Comparison of ENCODE assay signal across 9 mouse cellular contexts in the genomic region with DNA sequence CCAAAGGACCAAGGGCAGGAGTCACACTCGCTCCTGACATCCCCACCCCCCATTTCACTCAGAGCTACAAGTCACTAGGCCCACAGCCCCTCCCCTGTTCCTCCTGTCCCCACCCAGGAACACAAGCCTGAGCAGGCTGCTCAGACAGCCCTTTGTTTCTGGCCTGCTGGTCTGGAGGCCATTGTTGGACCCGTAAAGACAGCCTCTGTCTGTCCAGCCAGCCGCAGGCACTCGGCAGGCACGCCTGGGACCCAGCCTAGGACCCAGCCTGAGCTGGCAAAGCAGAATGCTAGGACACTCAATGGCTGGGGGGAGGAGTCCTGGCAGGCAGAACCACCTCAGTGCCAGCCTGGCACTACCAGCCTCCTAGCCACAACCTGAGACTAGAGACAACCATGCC. TPM values are rescaled to one million over a fixed set of nuclear protein-coding genes. Genes with fewer than 3 reads are reported as not detected.
DNase-seq lines count a peak whose midpoint lies in the region; ATAC-seq and TF ChIP-seq lines count a peak whose summit lies in the region.
"Had no signal": no experiment of that assay in that cellular context is flagged by ENCODE, and none has a peak within 500 bp of the region (broad histone marks: within the 10 kb centered on the region; RNA-seq: fewer than 3 reads in every experiment).

No protein-coding gene starts in this region.

- no peak overlapping the region for H3K9ac ChIP-seq in liver, adult 2 months (ENCODE audit: low read depth, low read length)
- H3K9ac ChIP-seq in liver, embryonic 11.5 days (ENCODE audit: low read depth, low read length): no peak overlapping the region
- H3K9ac ChIP-seq in hindbrain, embryonic 15.5 days: no peak overlapping the region
- H3K9ac ChIP-seq in midbrain, postnatal 0 days (replicated peaks; ENCODE audit: low read length, poor library complexity, severe bottlenecking): no peak overlapping the region

- WGBS in liver, adult 2 months: 62% methylated on average over 5 of the region's 5 CpGs
- WGBS in liver, embryonic 11.5 days: 83% methylated on average over 5 of the region's 5 CpGs
- WGBS in hindbrain, embryonic 15.5 days: 15% methylated on average over 5 of the region's 5 CpGs
- WGBS in midbrain, postnatal 0 days: 34% methylated on average over 5 of the region's 5 CpGs

- no peaks in the 10 kb centered on the region for H3K27me3 ChIP-seq in liver, adult 2 months (ENCODE audit: control insufficient read depth, insufficient read depth, low read length)
- no peaks in the 10 kb centered on the region for H3K27me3 ChIP-seq in liver, embryonic 11.5 days (replicated peaks; ENCODE audit: control insufficient read depth, insufficient read depth, low read length)
- H3K27me3 ChIP-seq in hindbrain, embryonic 15.5 days: no peaks in the 10 kb centered on the region
- H3K27me3 ChIP-seq in midbrain, postnatal 0 days (ENCODE audit: insufficient read depth, low read length): no peaks in the 10 kb centered on the region

- no peak for TF ChIP-seq CTCF in liver, adult 2 months (IDR thresholded peaks at IDR 0.05; ENCODE audit: low read depth, low read length)
- no peak for TF ChIP-seq CTCF in cortical plate, adult 2 months (IDR thresholded peaks at IDR 0.05; ENCODE audit: extremely low read depth, insufficient read depth, low read length)
- TF ChIP-seq CTCF in midbrain, postnatal 0 days (IDR thresholded peaks at IDR 0.05): no peak

- no peaks in the 10 kb centered on the region for H3K9me3 ChIP-seq in liver, embryonic 11.5 days (ENCODE audit: control insufficient read depth, low read length)
- H3K9me3 ChIP-seq in hindbrain, embryonic 15.5 days: no peaks in the 10 kb centered on the region
- no peaks in the 10 kb centered on the region for H3K9me3 ChIP-seq in midbrain, postnatal 0 days (ENCODE audit: low read length)

- peak; percentile 29 for DNase-seq in liver, adult 2 months (ENCODE audit: extremely low read depth, low read depth, low spot score)
- no peak for DNase-seq in liver, embryonic 11.5 days (ENCODE audit: low spot score)
- peak; percentile 47 for DNase-seq in midbrain, postnatal 0 days (ENCODE audit: low spot score)
- no peak for DNase-seq in ovary, postnatal 10 days (ENCODE audit: low spot score)
- DNase-seq in adrenal gland, adult (ENCODE audit: inconsistent age in 2 of 2, low spot score in 1 of 2): no peak

- TF ChIP-seq POLR2A in liver, adult 2 months (IDR thresholded peaks at IDR 0.05; ENCODE audit: extremely low read depth, insufficient read depth, low read length): no peak
- TF ChIP-seq POLR2A in cortical plate, adult 2 months (IDR thresholded peaks at IDR 0.05; ENCODE audit: extremely low read depth, insufficient read depth, low read length): no peak

- H3K27ac ChIP-seq in liver, adult 2 months (replicated peaks; ENCODE audit: insufficient read depth, low read depth, low read length): no peak overlapping the region
- H3K27ac ChIP-seq in liver, embryonic 11.5 days (ENCODE audit: low read depth, low read length): no peak overlapping the region
- H3K27ac ChIP-seq in cortical plate, adult 2 months (ENCODE audit: insufficient read depth, low read length): peak overlapping the region; percentile 85
- H3K27ac ChIP-seq in hindbrain, embryonic 15.5 days (replicated peaks): 0 out of 2 replicates have a peak overlapping the region, but pooled peaks have one; percentile 25
- H3K27ac ChIP-seq in midbrain, postnatal 0 days (ENCODE audit: low read depth, low read length): no peak overlapping the region

- peaks cover 5% of the 10 kb centered on the region for H3K36me3 ChIP-seq in liver, adult 2 months (ENCODE audit: control insufficient read depth, insufficient read depth, low read length)
- peaks cover 19% of the 10 kb centered on the region for H3K36me3 ChIP-seq in liver, embryonic 11.5 days (ENCODE audit: control insufficient read depth, insufficient read depth, low read length)
- H3K36me3 ChIP-seq in hindbrain, embryonic 15.5 days: peaks cover 28% of the 10 kb centered on the region
- H3K36me3 ChIP-seq in midbrain, postnatal 0 days (ENCODE audit: insufficient read depth, low read length): peaks cover 51% of the 10 kb centered on the region

- H3K4me1 ChIP-seq in liver, adult 2 months (ENCODE audit: control insufficient read depth, insufficient read depth, low read length): peaks cover 9% of the 10 kb centered on the region; the same call in 1 of the 2 replicates
- H3K4me1 ChIP-seq in liver, embryonic 11.5 days (replicated peaks; ENCODE audit: control insufficient read depth, insufficient read depth, low read length): peaks cover 30% of the 10 kb centered on the region
- H3K4me1 ChIP-seq in cortical plate, adult 2 months (ENCODE audit: control insufficient read depth, insufficient read depth, low read length): no peaks in the 10 kb centered on the region
- peaks cover 5% of the 10 kb centered on the region; the same call in 1 of the 2 replicates for H3K4me1 ChIP-seq in hindbrain, embryonic 15.5 days (replicated peaks)
- no peaks in the 10 kb centered on the region for H3K4me1 ChIP-seq in midbrain, postnatal 0 days (ENCODE audit: insufficient read depth, low read length)

- no peak overlapping the region for H3K4me3 ChIP-seq in liver, adult 2 months (ENCODE audit: insufficient read depth, low read depth, low read length)
- H3K4me3 ChIP-seq in liver, embryonic 11.5 days (ENCODE audit: low read depth, low read length): no peak overlapping the region
- no peak overlapping the region for H3K4me3 ChIP-seq in cortical plate, adult 2 months (ENCODE audit: insufficient read depth, low read length)
- no peak overlapping the region for H3K4me3 ChIP-seq in hindbrain, embryonic 15.5 days
- H3K4me3 ChIP-seq in midbrain, postnatal 0 days (ENCODE audit: low read depth, low read length): no peak overlapping the region

- H3K4me2 ChIP-seq in liver, embryonic 11.5 days: no peak overlapping the region
- no peak overlapping the region for H3K4me2 ChIP-seq in hindbrain, embryonic 15.5 days
- no peak overlapping the region for H3K4me2 ChIP-seq in midbrain, postnatal 0 days (ENCODE audit: low read depth, low read length, poor library complexity, severe bottlenecking)

- H3K79me2 ChIP-seq in liver, adult 2 months (ENCODE audit: control insufficient read depth, insufficient read depth, low read length): no peaks in the 10 kb centered on the region

- no peak for ATAC-seq in liver, embryonic 11.5 days (replicated peaks; ENCODE audit: low FRiP score)
- peak; percentile 70 for ATAC-seq in hindbrain, embryonic 15.5 days (ENCODE audit: low FRiP score, low read depth)
- ATAC-seq in midbrain, postnatal 0 days (ENCODE audit: low FRiP score): peak; percentile 31
- no peak for ATAC-seq in granulocyte monocyte progenitor cell, adult 5-6 weeks (replicated peaks; ENCODE audit: poor library complexity, severe bottlenecking)

RNA-seq across cellular contexts. Expression of a gene that starts 14.5 kb away (rescaled TPM):
- total RNA-seq in liver, adult 2 months (2014; rRNA removed): 13.7 and 18.8 TPM in 2 replicates
- 14.8 and 21.6 TPM in 2 replicates for polyA plus RNA-seq in liver, adult 2 months (2012; rRNA removed)
- 263 and 272 TPM in 2 replicates for polyA plus RNA-seq in liver, embryonic 11.5 days (2014; fragmentation: Nextera tagmentation; extraction: Ambion mirVana)
- 48.1 and 56.2 TPM in 2 replicates for polyA plus RNA-seq in cortical plate, adult 2 months (2012; rRNA removed)
- polyA plus RNA-seq in hindbrain, embryonic 15.5 days (2015; fragmentation: Nextera tagmentation; extraction: Ambion mirVana): 62.1 and 65.9 TPM in 2 replicates
- total RNA-seq in midbrain, postnatal 0 days (2014; rRNA removed): 25.9 and 30.7 TPM in 2 replicates
- polyA plus RNA-seq in midbrain, postnatal 0 days (2015; fragmentation: Nextera tagmentation; extraction: Ambion mirVana): 50.0 and 50.4 TPM in 2 replicates
- 172 and 173 TPM in 2 replicates for total RNA-seq in granulocyte monocyte progenitor cell, adult 5-6 weeks (2014; fragmentation: Nextera tagmentation)
- 132 and 239 TPM in 2 replicates for total RNA-seq in granulocyte monocyte progenitor cell, adult 5-6 weeks (2017)

RNA-seq across cellular contexts. Expression of a gene that starts 20.4 kb away (rescaled TPM):
- 13.6 and 16.2 TPM in 2 replicates for total RNA-seq in liver, adult 2 months (2014; rRNA removed)
- polyA plus RNA-seq in liver, adult 2 months (2012; rRNA removed): 33.7 and 44.3 TPM in 2 replicates
- not detected in 2 replicates for polyA plus RNA-seq in liver, embryonic 11.5 days (2014; fragmentation: Nextera tagmentation; extraction: Ambion mirVana)
- 0.25 and 0.27 TPM in 2 replicates for polyA plus RNA-seq in cortical plate, adult 2 months (2012; rRNA removed)
- not detected in 2 replicates for polyA plus RNA-seq in hindbrain, embryonic 15.5 days (2015; fragmentation: Nextera tagmentation; extraction: Ambion mirVana)
- 1.4 TPM in 1 of 2 replicates, not detected in the other for total RNA-seq in midbrain, postnatal 0 days (2014; rRNA removed)
- polyA plus RNA-seq in midbrain, postnatal 0 days (2015; fragmentation: Nextera tagmentation; extraction: Ambion mirVana): not detected in 2 replicates
- not detected in 2 replicates for total RNA-seq in granulocyte monocyte progenitor cell, adult 5-6 weeks (2014; fragmentation: Nextera tagmentation)
- total RNA-seq in granulocyte monocyte progenitor cell, adult 5-6 weeks (2017): not detected in 2 replicates
- polyA plus RNA-seq: lung, embryonic 16.5 days had no signal

RNA-seq across cellular contexts. Expression of a gene that starts 34.0 kb away (rescaled TPM):
- total RNA-seq in liver, adult 2 months (2014; rRNA removed): 25.4 and 41.1 TPM in 2 replicates
- polyA plus RNA-seq in liver, adult 2 months (2012; rRNA removed): 47.3 and 65.1 TPM in 2 replicates
- polyA plus RNA-seq in liver, embryonic 11.5 days (2014; fragmentation: Nextera tagmentation; extraction: Ambion mirVana): 20.0 and 21.0 TPM in 2 replicates
- polyA plus RNA-seq in cortical plate, adult 2 months (2012; rRNA removed): 45.2 and 52.9 TPM in 2 replicates
- 9.7 and 11.4 TPM in 2 replicates for polyA plus RNA-seq in hindbrain, embryonic 15.5 days (2015; fragmentation: Nextera tagmentation; extraction: Ambion mirVana)
- total RNA-seq in midbrain, postnatal 0 days (2014; rRNA removed): 46.2 and 56.8 TPM in 2 replicates
- polyA plus RNA-seq in midbrain, postnatal 0 days (2015; fragmentation: Nextera tagmentation; extraction: Ambion mirVana): 7.7 TPM in 2 replicates
- total RNA-seq in granulocyte monocyte progenitor cell, adult 5-6 weeks (2014; fragmentation: Nextera tagmentation): 27.1 and 41.2 TPM in 2 replicates
- total RNA-seq in granulocyte monocyte progenitor cell, adult 5-6 weeks (2017): 5.6 TPM in 2 replicates

RNA-seq across cellular contexts. Expression of a gene that starts 44.2 kb away (rescaled TPM):
- 0.47 and 0.55 TPM in 2 replicates for total RNA-seq in liver, adult 2 months (2014; rRNA removed)
- polyA plus RNA-seq in liver, adult 2 months (2012; rRNA removed): 0.43 and 0.93 TPM in 2 replicates
- polyA plus RNA-seq in liver, embryonic 11.5 days (2014; fragmentation: Nextera tagmentation; extraction: Ambion mirVana): 22.9 and 24.8 TPM in 2 replicates
- polyA plus RNA-seq in cortical plate, adult 2 months (2012; rRNA removed): 0.78 and 1.6 TPM in 2 replicates
- polyA plus RNA-seq in hindbrain, embryonic 15.5 days (2015; fragmentation: Nextera tagmentation; extraction: Ambion mirVana): 9.9 and 10.2 TPM in 2 replicates
- 18.0 and 18.6 TPM in 2 replicates for total RNA-seq in midbrain, postnatal 0 days (2014; rRNA removed)
- 11.0 and 13.3 TPM in 2 replicates for polyA plus RNA-seq in midbrain, postnatal 0 days (2015; fragmentation: Nextera tagmentation; extraction: Ambion mirVana)
- total RNA-seq in granulocyte monocyte progenitor cell, adult 5-6 weeks (2014; fragmentation: Nextera tagmentation): 0.79 and 1.2 TPM in 2 replicates
- not detected in 2 replicates for total RNA-seq in granulocyte monocyte progenitor cell, adult 5-6 weeks (2017)

Comparison
In these comparisons a context has a peak if more than half of its experiments do, and no peak if none do; other contexts are left out.
1. DNase-seq: peak in liver, adult 2 months (single experiment) and midbrain, postnatal 0 days (single experiment); none in liver, embryonic 11.5 days (single experiment), ovary, postnatal 10 days (single experiment) and adrenal gland, adult (0 of 2).
2. RNA of a gene that starts 20.4 kb away (polyA plus RNA-seq): 33.7 to 44.3 TPM in liver, adult 2 months; 0.25 to 0.27 TPM in cortical plate, adult 2 months, not detected in liver, embryonic 11.5 days, not detected in hindbrain, embryonic 15.5 days and not detected in midbrain, postnatal 0 days; every median in the first group is over 10 times any median in the second.
3. H3K27ac ChIP-seq: peak in cortical plate, adult 2 months (single experiment) and hindbrain, embryonic 15.5 days (single experiment); none in liver, adult 2 months (single experiment), liver, embryonic 11.5 days (single experiment) and midbrain, postnatal 0 days (single experiment).
4. ATAC-seq: peak in hindbrain, embryonic 15.5 days (single experiment) and midbrain, postnatal 0 days (single experiment); none in liver, embryonic 11.5 days (single experiment) and granulocyte monocyte progenitor cell, adult 5-6 weeks (single experiment).